Mouse (Mus musculus): ENCODE measurements around the gene Faxc. TPM values are rescaled to one million over a fixed set of nuclear protein-coding genes. Genes with fewer than 3 reads are reported as not detected.

The Faxc gene
- polyA plus RNA-seq, 1 experiment from 2014 or later, result 6.8 TPM

GRCm38 (mm10) chr4:21989571-21990091 lies 58.5 kb downstream of the Faxc start:
- H3K9ac ChIP-seq (ENCODE audit: low read depth, low read length), result no peak overlapping the region
- H3K36me3 ChIP-seq (ENCODE audit: control insufficient read depth, insufficient read depth, low read length), result 0 out of 2 replicates have a peak, but pooled peaks cover 6% of the 10 kb centered on the region
- H3K27me3 ChIP-seq (ENCODE audit: control insufficient read depth, insufficient read depth, low read length), result no peaks in the 10 kb centered on the region
- WGBS, result 88% methylated on average over 3 of the region's 3 CpGs
- no peak overlapping the region for H3K4me2 ChIP-seq (replicated peaks; ENCODE audit: low read depth, low read length)
- no peak overlapping the region for H3K4me3 ChIP-seq (ENCODE audit: low read length)
- no peaks in the 10 kb centered on the region for H3K4me1 ChIP-seq (ENCODE audit: control insufficient read depth, insufficient read depth, low read length)
- H3K27ac ChIP-seq (ENCODE audit: low read depth, low read length), result no peak overlapping the region
- no peaks in the 10 kb centered on the region for H3K9me3 ChIP-seq (ENCODE audit: control insufficient read depth, low read length)
- ATAC-seq (ENCODE audit: low FRiP score, low TSS enrichment), result no peak

DNA sequence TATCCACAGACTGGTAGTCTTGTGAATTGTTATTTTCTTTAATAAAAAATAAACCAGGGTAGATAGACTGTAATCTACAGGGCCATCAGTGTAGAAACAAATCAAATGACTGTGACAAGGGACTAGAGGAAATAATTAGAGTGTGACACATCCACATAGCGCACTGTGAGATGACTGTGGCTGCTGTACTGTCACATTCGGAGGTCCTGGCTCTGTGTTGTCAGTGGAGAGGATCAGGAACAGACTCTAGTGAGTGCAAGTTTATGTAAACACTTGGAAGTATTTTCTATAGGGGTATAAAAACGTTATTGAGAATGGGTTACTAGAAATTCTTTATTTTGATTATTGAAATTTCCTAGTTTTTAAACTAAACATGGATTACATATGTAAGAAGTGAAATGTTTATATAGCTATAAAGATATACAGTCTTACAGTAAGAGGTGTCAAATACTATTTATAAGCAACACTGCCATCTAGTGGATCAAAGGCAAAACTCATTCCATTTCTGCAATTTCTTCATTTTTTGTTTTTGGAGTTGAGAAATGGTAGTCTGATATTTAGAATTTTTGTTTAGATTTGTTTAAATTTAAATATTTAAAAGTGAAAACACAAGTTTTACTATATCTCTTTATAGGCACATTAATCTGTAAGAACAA lies 59.6 kb downstream of the Faxc start:
- H3K27me3 ChIP-seq (ENCODE audit: control insufficient read depth, insufficient read depth, low read length), result no peaks in the 10 kb centered on the region
- 0 out of 2 replicates have a peak, but pooled peaks cover 6% of the 10 kb centered on the region for H3K36me3 ChIP-seq (ENCODE audit: control insufficient read depth, insufficient read depth, low read length)
- H3K4me1 ChIP-seq (ENCODE audit: control insufficient read depth, insufficient read depth, low read length), result no peaks in the 10 kb centered on the region
- H3K27ac ChIP-seq (ENCODE audit: low read depth, low read length), result no peak overlapping the region
- 48% methylated on average over 3 of the region's 3 CpGs for WGBS
- no peak overlapping the region for H3K4me2 ChIP-seq (replicated peaks; ENCODE audit: low read depth, low read length)
- H3K4me3 ChIP-seq (ENCODE audit: low read length), result no peak overlapping the region
- no peak for ATAC-seq (ENCODE audit: low FRiP score, low TSS enrichment)
- no peaks in the 10 kb centered on the region for H3K9me3 ChIP-seq (ENCODE audit: control insufficient read depth, low read length)
- H3K9ac ChIP-seq (ENCODE audit: low read depth, low read length), result no peak overlapping the region

- no peak overlapping the region for H3K27ac ChIP-seq (ENCODE audit: low read depth, low read length)
- no peaks in the 10 kb centered on the region for H3K36me3 ChIP-seq (ENCODE audit: control insufficient read depth, insufficient read depth, low read length)
- H3K4me2 ChIP-seq (replicated peaks; ENCODE audit: low read depth, low read length), result no peak overlapping the region
- WGBS, result 18% methylated on average over 9 of the region's 9 CpGs
- H3K9me3 ChIP-seq (ENCODE audit: control insufficient read depth, low read length), result no peaks in the 10 kb centered on the region
- H3K4me3 ChIP-seq (ENCODE audit: low read length), result no peak overlapping the region
- H3K27me3 ChIP-seq (ENCODE audit: control insufficient read depth, insufficient read depth, low read length), result no peaks in the 10 kb centered on the region
- H3K4me1 ChIP-seq (ENCODE audit: control insufficient read depth, insufficient read depth, low read length), result no peaks in the 10 kb centered on the region
- peak; percentile 69; the same call in 1 of the 2 replicates for ATAC-seq (ENCODE audit: low FRiP score, low TSS enrichment)
- no peak overlapping the region for H3K9ac ChIP-seq (ENCODE audit: low read depth, low read length)
These were observed 86.7 kb downstream of the Faxc start for GRCm38 (mm10) chr4:22017656-22018379.

GRCm38 (mm10) chr4:22018414-22018813 lies 87.3 kb downstream of the Faxc start:
- ATAC-seq (ENCODE audit: low FRiP score, low TSS enrichment), result no peak
- H3K27me3 ChIP-seq (ENCODE audit: control insufficient read depth, insufficient read depth, low read length), result no peaks in the 10 kb centered on the region
- H3K4me2 ChIP-seq (replicated peaks; ENCODE audit: low read depth, low read length), result no peak overlapping the region
- H3K9ac ChIP-seq (ENCODE audit: low read depth, low read length), result no peak overlapping the region
- H3K4me3 ChIP-seq (ENCODE audit: low read length), result no peak overlapping the region
- H3K27ac ChIP-seq (ENCODE audit: low read depth, low read length), result no peak overlapping the region
- H3K9me3 ChIP-seq (ENCODE audit: control insufficient read depth, low read length), result no peaks in the 10 kb centered on the region
- H3K36me3 ChIP-seq (ENCODE audit: control insufficient read depth, insufficient read depth, low read length), result no peaks in the 10 kb centered on the region
- 52% methylated on average over 5 of the region's 5 CpGs for WGBS
- no peaks in the 10 kb centered on the region for H3K4me1 ChIP-seq (ENCODE audit: control insufficient read depth, insufficient read depth, low read length)

DNA sequence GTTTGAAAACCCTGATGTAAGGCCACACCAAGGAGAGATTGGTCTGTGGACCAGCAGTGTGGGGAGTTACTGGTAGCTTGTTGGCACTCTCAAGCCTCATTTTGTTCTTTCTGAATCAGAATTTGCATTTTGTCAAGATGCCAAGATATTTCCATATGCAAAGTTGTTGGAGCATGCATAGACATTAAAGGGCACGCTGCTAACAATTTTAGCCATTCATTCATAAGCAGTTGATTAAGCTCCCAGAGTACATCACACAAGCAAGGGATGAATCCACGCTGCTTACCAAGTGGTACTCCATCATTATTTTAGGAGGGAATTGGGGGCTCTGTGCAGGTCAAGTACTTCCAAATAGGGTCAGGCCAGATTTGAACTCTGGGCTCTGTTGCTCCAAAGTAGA lies 98.8 kb downstream of the Faxc start:
- Histone ChIP-seq H3K4me3 (ENCODE audit: low read length) (no peak overlapping the region), H3K9me3 (ENCODE audit: control insufficient read depth, low read length) (no peaks in the 10 kb centered on the region), H3K4me1 (ENCODE audit: control insufficient read depth, insufficient read depth, low read length) (no peaks in the 10 kb centered on the region), H3K9ac (ENCODE audit: low read depth, low read length) (no peak overlapping the region), H3K36me3 (ENCODE audit: control insufficient read depth, insufficient read depth, low read length) (no peaks in the 10 kb centered on the region), H3K4me2 (replicated peaks; ENCODE audit: low read depth, low read length) (no peak overlapping the region), H3K27me3 (ENCODE audit: control insufficient read depth, insufficient read depth, low read length) (no peaks in the 10 kb centered on the region), H3K27ac (ENCODE audit: low read depth, low read length) (no peak overlapping the region)
- ATAC-seq (ENCODE audit: low FRiP score, low TSS enrichment), result no peak
- WGBS, result 89% methylated on average over 2 of the region's 2 CpGs

Other genes with a start within 250 kb of the Faxc start
- gene Prdm13, start 245.4 kb upstream of the Faxc start, polyA plus RNA-seq (2014; fragmentation: Nextera tagmentation; extraction: Ambion mirVana), result not detected in 2 replicates
- gene Ccnc, start 203.6 kb upstream of the Faxc start, polyA plus RNA-seq (2014; fragmentation: Nextera tagmentation; extraction: Ambion mirVana), result 48.4 and 48.9 TPM in 2 replicates
- gene Usp45, start 164.2 kb upstream of the Faxc start, polyA plus RNA-seq (2014; fragmentation: Nextera tagmentation; extraction: Ambion mirVana), result 5.9 and 12.6 TPM in 2 replicates
- gene Tstd3, start 164.1 kb upstream of the Faxc start, polyA plus RNA-seq (2014; fragmentation: Nextera tagmentation; extraction: Ambion mirVana), result 12.4 and 13.7 TPM in 2 replicates
- gene Pnisr, start 83.7 kb upstream of the Faxc start, polyA plus RNA-seq (2014; fragmentation: Nextera tagmentation; extraction: Ambion mirVana), result 121 and 166 TPM in 2 replicates
- 12.3 and 13.8 TPM in 2 replicates for gene Coq3, start 51.7 kb upstream of the Faxc start, polyA plus RNA-seq (2014; fragmentation: Nextera tagmentation; extraction: Ambion mirVana)

Data from kidney, embryonic 14.5 days (tissue).